Mouse (Mus musculus): ENCODE measurements at regions not wholly inside any gene's neighbourhood (a gene's known extent, or its start where the extent isn't known, plus 50 kb on each side); places are given as distances from the start of the nearest gene placed in this dataset.
"Not testable (repeated sequence)": the region's sequence is repeated elsewhere in the genome, so short reads cannot be mapped to it uniquely, and the experiment has no call there.

DNA sequence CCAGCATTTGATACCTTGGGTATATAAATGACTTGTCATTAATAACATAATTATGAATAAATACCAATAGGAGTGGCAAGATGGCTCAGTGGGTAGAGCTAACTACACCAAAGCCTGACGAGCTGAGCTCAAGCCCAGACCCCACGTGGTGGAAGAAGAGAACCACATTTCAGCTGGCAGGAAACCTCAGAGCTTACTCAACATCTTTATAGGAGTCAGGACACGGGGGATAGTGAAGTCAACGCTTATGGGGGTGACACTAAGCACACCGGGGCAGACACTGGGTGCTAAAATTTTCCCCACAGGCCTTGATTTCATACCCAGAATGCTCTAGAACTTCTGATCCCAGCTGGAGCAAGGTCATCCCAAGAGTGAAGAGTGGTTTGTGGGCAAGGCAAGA lies 259.3 kb downstream of the Setd4 start:
- in situ Hi-C loops (cut with MboI, MseI) = no loop called here

DNA sequence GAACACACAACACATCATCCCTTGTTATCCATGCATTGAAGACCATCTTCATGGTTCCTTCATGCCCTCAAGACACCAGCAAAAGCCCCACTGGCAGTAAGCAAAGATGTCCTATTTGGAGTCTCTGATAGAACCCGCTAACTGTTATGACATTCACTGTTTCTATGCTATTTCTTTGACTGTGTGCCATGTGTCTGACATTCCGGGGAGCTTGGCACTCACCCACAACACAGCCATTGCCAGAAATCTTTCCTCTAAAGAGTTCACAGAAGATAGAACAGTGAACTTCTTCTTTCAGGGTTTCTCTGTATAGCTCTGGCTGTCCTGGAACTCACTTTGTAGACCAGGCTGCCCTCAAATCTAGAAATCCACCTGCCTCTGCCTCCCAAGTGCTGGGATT lies 261.2 kb downstream of the Setd4 start:
- in situ Hi-C loops (cut with MboI, MseI) = no loop called here

DNA sequence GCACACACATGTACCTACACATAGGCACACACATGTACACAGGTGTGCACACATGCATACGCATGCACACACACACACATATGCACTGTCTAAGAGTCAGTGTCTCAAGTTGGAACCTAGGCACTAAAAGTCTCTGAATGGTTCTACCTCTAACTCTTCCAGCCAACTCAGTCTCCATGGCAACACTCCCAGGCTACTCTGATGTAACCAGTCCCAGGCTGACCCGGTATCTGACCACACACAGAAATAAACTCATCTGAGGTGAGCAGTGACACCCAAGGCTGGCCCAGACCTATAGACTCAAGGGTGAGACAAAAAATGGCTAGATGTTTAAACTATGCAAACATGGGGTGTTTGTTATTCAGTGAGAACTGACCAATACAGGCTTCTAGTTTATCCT lies 262.1 kb downstream of the Setd4 start:
- in situ Hi-C loops (cut with MboI, MseI) = no loop called here

DNA sequence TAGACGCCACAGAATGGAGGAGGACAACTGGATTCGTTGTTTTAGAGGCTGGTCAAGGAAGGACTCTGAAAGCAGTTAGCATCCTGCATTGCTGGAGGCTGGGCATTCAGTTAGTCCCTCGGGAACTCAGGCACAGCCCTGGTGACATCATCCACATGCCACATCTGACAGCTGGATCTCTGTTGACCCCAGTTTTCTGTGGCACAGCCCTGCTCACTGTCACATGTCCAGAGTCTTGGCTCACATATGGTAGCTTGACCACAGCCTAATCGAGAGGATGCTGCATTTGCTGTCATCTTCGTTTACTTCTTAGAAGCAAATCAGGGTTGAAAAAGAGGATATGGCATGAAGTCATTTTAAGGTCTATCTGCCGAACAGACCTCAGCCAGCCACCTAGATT lies 265.1 kb downstream of the Setd4 start:
- in situ Hi-C loops (cut with MboI, MseI) = no loop called here

DNA sequence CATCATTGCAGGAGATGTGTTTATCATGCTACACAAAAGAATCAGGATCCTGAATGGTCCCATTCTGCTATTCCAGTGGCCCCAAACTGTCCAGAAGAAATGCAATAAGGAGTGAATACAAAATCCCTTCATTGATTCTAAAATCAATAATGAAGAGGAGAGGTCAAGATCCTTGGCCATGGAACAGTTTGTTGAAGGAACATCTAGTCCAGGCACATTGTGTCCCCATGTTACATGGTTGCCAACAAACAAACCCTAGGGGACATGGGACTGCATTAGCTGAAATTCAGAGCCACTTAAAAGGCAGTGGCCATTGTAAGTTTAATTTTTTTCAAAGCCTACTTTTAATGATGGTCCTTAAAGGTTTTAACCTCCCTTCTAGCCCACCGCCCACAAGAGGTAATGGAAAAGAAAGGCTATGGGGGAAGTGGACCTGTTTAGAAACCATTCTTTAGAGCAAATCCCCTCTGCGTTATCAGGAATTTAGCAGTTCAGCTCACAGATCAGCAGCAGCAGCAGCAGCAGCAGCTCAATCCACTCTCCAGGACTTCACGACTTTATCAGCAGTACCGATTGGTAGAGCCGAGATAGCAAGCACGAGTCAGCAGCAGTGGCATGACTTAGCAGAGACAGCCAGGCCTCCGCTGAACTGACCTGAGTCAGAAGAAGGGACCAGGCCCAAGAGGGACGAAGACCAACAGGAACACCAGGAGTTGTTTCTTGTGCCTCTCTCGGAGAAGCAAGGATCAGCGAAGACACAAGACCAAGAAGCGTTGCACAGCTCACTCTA lies 268.3 kb downstream of the Setd4 start:
- in situ Hi-C loops (cut with MboI, MseI) = no loop called here

DNA sequence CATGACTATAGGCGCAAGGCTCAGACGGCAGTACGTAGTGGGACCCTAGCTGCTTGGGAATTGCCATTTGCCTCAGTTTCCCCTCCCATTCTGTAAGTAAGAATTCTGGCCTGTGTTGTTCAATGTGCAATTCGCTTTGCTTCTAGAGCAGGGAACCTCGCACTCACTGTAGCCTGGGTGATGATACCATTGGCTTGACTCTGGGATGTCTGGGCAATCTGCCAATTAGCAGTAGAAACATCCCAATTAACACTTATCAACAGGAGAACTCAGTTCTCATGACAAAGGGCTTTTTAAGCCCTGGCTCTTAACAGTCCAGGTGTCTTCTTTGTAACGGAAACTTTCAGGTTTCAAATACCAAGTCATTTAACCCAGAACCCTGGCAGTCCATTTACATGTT lies 270.2 kb downstream of the Setd4 start:
- in situ Hi-C loops (cut with MboI, MseI) = no loop called here

DNA sequence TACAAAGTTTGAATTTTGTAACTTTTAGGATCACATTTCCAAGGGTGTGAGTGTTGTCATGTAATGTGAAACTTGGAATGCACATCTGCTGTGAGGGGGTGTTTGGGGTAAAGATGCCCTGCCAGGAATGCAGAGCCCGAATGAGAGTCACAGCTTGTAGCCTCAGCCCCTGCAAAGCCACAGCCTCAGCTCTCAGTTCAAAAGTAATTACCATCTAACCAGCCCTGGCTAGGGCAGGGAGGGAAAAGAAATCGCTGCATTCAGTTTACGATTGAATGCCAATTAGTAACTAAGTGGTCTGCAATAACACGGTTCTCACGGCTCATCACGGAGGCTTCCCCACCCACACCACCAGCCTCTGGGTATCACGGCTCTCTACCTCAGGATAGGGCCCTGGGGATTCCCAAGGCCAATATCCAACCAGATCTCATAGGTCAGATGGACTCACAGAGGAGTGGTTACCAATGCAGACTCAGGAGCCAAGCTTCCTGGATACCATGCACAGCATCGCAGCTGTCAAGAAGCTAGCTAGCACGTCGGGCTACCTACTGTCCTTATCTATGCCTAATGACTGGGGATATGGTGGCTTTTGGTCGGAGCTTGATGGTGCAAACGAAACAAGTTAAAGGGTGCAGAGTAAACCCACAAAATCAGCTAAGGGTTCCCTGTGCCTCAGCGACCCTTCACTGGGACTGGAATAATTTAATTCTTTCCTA lies 275.0 kb downstream of the Setd4 start:
- in situ Hi-C loops (cut with MboI, MseI) = no loop called here

DNA sequence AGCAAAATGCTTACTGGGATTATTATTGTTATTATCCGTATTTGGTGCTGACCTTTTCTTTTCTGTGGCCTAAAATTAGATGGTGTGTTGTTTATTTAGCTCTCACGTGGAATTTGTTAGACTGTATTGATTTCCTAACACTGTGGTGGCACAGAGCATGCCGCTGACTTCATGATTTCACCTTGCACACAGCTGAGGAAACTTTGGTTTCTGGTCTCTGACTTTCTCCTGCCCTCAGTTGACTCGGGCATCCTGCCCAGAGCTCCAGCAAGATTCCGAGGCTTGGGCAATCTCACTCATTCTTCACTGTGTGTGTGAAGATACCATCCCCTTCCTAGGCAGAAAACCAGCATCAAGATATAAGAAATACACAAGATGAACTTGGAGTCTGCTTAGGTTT lies 279.0 kb downstream of the Setd4 start:
- in situ Hi-C loops (cut with MboI, MseI) = no loop called here

DNA sequence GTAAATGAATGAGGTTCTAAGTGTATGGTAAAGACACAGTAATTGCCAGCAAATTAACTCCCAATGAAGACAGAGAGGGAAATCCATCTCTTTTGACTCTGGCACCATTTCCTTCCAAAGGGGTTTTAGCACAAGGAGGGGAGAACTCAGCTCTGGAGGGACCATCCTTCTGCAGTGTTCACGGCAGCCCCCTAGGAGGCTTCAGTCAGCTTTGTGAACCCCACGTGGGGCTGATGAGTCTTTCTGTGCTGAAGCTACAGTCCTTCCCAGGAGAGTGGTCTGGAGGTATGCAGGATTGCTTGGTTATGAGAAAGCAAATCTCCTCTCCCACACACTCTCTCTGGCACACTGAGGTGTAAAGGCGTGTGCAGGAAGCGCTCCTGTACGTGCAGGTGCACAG lies 280.7 kb downstream of the Setd4 start:
- in situ Hi-C loops (cut with MboI, MseI) = no loop called here

DNA sequence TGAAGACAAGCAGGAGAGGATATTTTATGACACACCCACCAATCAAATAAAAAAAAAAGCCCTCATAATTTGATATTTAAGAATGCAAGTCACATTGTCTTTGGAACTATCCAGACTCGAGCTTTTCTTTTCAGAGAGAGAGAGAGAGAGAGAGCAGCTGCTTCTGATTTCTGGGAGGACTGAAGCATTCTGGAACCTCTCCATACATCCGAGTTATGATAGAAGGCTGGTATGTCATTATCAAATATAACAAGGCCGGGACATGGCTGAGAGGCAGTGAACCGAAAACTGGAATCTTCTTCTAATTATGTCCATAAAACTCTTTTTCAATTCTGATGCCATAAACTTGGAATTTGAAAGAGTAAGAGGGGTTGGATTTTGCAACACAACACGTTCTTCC lies 284.3 kb downstream of the Setd4 start:
- in situ Hi-C loops (cut with MboI, MseI) = no loop called here

DNA sequence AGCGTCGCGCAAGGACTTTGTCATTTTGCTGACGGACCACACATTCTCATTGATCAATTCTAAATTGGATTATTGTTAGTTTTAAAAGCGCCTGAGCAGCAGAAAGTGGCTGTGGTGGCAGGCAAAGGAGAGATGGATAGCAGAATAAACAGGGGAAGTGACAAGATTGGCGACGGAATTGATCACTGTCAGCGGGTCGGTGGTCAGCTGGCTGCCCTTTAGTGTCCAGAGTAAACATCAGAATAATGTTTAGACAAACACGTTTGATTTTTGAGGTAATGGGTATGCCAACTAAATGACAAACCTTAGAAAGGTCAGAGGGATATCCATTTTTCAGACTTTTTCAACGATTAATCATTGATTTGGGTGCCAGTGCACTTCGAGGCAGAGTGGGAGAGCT lies 292.2 kb downstream of the Setd4 start:
- in situ Hi-C loops (cut with MboI, MseI) = no loop called here

DNA sequence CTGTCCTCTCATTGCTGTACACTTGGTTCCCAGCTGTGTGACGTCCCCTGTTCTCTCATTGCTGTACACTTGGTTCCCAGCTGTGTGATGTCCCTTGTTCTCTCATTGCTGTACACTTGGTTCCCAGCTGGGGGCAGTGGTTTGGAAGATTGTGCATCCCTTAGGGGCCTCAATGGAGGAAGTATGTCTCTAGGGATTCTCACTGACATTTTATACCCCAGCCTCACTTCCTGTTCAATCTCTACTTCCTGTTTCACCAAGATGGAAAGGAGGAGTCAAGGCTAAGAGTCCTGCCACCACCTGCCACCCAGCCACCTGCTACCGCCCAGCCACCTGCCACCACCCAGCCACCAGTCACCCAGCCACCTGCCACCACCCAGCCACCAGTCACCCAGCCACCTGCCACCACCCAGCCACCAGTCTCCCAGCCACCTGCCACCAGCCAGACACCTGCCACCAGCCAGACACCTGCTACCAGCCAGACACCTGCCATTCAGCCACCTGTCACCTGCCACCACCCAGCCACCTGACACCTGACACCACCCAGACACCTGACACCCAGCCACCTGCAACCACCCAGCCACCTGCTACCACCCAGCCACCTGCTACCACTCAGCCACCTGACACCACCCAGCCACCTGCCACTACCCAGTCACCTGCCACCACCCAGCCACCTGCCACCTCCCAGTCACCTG lies 295.1 kb downstream of the Setd4 start:
- in situ Hi-C loops (cut with MboI, MseI) = no loop called here

DNA sequence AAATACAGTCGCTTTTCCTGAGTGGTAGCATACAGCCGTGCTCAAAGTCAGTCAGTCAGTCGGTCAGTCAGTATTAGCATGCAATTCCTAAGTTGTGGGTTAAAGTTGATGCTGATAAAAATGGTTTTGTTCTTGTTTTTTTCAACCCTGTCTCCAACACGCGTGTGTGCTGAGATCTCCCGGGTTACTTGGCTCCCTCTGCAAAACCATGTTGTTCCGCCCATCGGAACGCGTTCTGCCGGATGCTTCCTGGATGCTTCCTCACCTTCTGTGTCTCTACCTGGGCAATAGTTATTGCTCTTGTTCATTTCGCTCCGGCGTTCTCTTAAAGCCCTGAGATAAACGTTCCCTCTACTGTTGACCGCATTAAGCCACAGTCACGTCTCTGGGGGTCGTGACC lies 296.9 kb downstream of the Setd4 start:
- in situ Hi-C loops (cut with MboI, MseI) = no loop called here

DNA sequence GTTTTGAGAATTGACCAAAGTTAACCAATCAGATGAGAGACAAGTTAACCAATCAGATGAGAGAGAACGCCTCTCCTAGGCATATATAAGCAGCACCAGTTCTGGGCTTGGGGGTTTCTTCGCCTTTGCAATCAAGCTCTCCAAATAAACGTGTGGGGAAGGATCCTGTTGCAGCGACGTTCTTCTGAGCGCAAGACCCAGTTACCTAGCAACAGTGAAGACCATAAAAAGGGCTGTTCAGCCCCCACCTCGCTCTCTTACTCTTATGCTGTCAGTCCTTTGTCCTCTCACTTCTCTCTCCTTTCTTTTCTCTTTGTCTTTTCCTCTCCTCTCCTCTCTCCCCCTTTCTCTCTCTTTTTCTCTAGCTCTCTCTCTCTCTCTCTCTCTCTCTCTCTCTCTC lies 297.7 kb downstream of the Setd4 start:
- in situ Hi-C loops (cut with MboI, MseI) = not testable (repeated sequence)

DNA sequence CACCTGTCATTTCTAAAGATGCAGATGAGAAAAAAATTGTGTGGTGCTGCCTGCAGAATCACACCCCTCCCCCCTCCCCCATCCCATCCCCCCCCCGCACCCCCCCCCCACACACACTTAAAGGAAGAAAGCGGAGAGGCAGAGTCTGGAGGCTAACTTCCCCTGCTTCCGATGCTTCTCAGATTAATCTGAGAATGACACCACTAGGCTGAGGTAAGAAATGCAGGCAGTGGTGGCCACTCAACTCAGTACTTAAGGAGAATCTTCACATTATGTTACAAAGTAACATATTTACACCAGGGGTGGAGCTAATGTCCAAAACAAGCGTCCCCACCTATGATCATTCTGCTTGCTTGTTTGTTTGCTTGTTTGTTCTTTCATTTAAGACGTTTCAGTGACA lies 309.4 kb downstream of the Setd4 start:
- in situ Hi-C loops (cut with MboI, MseI) = loop anchor here (5.0 kb wide), 1 partner anchor 737 kb away; no protein-coding TSS in a partner anchor

DNA sequence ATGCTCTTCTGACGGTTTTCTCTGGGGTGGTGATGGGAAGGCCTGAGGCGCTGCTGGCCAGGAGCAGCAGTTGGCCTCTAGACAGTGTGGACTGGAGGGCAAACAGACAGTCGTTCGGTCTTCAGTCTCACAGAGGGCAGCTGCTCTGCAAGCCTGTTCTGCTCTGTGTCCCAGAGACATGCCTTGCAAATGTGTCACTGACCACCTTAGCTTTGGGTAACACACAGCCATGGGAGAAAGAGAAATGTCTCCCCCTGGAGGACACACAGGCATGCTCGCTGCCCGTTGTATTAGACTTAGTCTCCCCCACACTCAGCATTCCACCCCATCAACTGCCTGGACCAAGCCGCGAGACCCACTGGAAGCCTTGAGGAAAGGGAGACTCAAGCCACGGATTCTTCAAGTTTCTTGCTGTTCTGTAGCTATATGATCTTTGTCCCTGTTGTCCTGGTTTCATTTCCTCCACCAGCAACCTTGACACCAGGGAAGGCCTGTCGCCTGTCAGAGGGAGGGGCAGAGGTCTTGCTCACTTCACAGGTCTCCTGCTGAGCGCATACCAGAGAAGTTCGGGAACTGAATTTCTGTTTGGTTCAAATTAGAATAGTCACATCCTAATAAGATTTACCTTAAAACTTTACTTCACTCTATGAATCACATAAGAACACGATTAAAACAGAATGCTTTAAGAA lies 310.8 kb downstream of the Setd4 start:
- in situ Hi-C loops (cut with MboI, MseI) = loop anchor here (5.0 kb wide), 1 partner anchor 736 kb away; no protein-coding TSS in a partner anchor

DNA sequence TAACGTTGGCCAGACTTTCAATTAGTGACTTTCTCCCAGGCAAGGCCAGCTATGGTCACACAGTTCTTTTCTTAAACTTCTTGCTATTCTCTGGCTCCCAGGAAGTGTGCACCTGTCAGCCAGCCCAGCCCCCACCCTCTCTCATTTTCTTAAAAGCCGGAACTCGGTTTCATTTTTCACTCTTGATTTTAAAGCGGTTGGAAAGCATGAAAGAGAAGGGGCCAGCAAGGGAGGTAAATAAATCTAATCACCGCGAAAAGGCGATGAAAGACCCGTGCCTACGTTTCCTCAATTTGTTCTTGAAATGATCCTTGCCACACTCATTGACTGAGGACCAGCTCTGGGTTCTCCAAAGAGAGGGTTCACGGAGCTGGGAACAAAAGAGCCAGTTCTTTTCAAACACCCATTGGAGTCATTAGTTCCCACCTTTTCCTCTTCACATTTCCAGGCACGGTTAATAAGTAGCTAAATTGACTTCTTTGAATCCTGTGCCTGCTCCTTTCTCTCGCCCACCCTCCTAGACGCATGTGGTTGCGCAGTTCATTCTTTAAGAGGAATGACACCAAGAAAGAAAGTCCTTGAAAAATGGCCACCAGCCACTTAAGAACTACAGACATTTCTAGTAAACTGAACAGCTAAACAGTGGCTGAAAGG lies 311.6 kb downstream of the Setd4 start:
- in situ Hi-C loops (cut with MboI, MseI) = loop anchor here (5.0 kb wide), 1 partner anchor 735 kb away; no protein-coding TSS in a partner anchor

DNA sequence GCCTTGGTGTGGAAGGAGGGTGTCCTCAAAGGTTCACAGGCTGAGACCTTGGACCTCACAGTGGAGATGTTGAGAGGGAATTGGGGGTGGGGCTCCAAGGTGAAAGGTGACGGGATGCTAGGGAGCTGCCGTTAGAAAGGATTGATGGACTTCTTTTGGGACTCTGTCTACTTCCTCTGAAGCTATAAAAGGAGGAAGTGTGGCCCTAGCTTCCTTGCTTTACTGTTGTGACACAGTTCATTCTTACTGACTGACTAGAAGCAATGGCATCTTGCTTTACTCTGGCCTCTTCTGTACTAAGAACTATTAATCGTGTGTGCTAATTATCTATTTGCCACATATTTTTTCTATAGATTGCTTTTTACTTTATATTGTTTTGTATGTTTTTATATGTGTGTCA lies 315.8 kb downstream of the Setd4 start:
- in situ Hi-C loops (cut with MboI, MseI) = no loop called here

DNA sequence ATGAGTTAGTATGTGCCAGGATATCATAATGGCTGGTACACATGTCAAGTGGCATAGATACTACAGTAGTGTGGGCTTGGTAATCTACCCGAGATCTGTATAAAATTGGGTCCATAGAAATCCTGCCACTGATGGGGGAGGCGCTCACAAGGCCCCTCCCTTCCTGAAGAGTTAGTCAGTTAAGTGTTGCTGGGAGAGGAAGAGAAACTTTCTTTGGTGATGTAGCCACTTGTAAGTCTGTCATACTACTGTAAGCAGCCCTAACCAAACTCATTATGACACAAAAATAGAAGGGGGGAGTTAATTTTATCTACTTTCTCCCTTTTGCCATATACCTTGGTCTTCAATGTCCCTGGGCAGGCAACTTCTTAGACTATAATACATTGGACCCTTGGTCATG lies 316.3 kb downstream of the Setd4 start:
- in situ Hi-C loops (cut with MboI, MseI) = no loop called here

DNA sequence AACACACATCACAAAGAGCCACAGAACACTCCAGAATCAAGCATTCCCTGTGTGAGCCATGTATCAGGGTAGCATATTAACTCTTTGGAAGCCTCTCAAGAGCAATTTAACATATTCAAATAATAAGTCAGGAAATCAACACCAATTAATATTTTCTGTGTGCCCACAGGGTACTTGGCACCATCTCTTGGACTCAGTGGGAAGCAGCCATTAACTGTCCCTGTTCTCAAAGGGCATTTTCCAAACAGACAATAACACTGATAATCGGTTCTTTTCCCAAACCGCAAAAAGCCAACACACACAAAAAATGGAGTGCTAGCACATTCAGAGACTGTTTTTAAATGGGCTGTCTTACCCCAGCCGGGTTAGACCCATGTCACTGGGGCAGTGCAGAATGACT lies 317.0 kb downstream of the Setd4 start:
- in situ Hi-C loops (cut with MboI, MseI) = no loop called here

DNA sequence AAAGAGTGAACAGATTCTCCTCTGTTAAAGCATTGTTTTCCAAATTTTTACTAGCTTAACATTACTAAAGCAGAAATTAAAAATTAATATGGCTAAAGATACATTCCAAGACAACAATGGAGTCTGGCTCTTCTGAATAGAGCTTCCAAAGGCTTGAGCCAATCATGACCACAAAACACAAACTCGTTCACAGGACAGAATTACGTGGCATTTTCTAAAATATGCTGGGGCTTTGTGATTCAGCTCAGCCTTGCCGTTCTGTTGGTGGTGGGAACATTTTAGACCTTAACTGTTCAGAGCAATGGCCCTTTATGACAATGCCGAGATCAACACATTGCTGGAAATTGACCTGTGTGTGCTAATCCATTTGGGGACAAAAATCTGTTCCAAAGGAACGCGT lies 318.7 kb downstream of the Setd4 start:
- in situ Hi-C loops (cut with MboI, MseI) = no loop called here

DNA sequence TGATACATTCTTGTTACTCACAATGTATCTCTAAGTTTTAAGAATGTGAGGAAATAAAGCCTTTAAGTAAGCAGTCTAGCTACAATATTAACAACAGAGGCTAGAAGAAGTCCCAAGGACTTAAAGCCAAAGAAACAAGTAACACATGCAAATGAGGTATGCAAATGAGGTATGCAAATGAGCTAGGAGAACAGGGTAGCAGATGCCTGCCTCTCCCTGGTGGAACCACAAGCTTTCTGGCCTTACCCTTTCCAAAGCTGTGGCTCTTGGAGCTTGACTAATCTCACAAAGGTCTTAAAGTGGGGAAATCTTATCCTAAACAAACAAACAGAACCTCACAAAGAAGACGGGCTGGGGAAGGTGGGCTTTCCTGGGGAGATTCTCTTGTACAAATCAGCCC lies 322.1 kb downstream of the Setd4 start:
- in situ Hi-C loops (cut with MboI, MseI) = no loop called here
